Mouse (Mus musculus) spleen, adult 2 months (tissue): ENCODE data around the gene Gon7.

Source experiments
- CTCF ChIP-seq: fragments of 200-500 bp; IDR thresholded peaks from 2 replicates; pipeline ENCODE4 v1.5.1; 2011; ENCODE audit warnings: mild to moderate bottlenecking, inconsistent platforms; ENCODE audit not compliant: insufficient read depth, insufficient read length, insufficient replicate concordance; ENCODE audit errors: extremely low read depth
- POLR2A ChIP-seq: fragments of 200-500 bp; IDR thresholded peaks from 2 replicates; pipeline ENCODE4 v1.6.1; 2011; ENCODE audit warnings: low read depth, low read length, inconsistent platforms

DNA sequence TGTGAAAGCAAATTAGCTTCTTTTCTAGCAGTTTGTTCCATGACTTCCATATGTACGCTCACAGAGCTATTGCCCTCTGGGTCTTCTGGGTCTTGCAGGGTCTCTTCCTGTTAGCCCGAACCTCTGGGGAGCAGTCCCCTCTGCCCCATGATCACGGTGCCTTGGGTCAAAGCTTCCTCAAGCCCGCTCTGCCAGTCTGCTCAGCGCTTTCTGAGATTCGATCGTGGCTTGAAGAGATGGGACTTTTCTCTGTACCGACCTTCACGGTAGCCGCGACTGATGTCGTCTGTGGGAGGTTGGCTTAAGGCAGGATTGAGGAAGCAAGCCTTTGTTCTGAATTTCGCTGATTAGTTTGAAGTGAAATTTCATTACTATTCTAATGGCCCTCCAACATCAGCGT is 18.4 kb upstream of the Gon7 start:
- no peak for TF ChIP-seq POLR2A
- TF ChIP-seq CTCF, result no peak
